Mouse (Mus musculus): ENCODE data around the gene 2510039O18Rik. TPM values are rescaled to one million over a fixed set of nuclear protein-coding genes. Genes with fewer than 3 reads are reported as not detected.
A peak's percentile ranks its signal among the peaks of the same experiment; 100 is the strongest.

2510039O18Rik gene
- 15.3 and 17.0 TPM in 2 replicates for polyA plus RNA-seq (2015; fragmentation: Nextera tagmentation; extraction: Ambion mirVana)

DNA sequence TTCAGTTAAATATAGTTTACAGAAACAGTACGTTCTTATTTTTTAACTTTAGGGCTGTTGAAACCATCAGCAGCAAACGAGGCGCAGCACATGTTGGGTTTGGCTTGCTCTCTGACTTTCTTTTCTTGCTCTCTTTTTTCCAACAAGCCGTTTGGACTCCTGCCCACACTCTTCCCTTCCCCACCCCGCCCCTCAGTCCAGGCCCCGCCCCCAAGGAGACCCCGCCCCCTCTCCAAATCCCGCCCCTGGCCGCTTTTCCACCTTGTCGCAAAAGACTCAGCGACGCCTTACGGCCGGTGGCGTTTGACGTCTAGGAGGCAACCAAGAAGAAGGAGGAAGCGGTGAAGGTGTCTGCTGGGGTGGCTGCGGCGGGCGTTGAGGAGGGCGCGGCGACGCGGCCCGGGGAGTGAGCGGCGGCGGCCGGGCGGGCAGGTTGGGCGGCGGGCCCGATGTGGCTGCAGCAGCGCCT lies at the start of gene 2510039O18Rik:
2510039O18Rik (plus strand) TSS at position 320 of the 469 bp plus-strand sequence.
- Histone ChIP-seq H3K9me3 (replicated peaks) (no peaks in the 10 kb centered on the region), H3K36me3 (peaks cover 29% of the 10 kb centered on the region), H3K4me2 (peak within 1 kb of the TSS; percentile 99), H3K9ac (peak within 1 kb of the TSS; percentile 81), H3K4me3 (replicated peaks) (peak within 1 kb of the TSS; percentile 94), H3K27me3 (no peaks in the 10 kb centered on the region), H3K4me1 (peaks cover 63% of the 10 kb centered on the region), H3K27ac (peak within 1 kb of the TSS; percentile 88)
- WGBS, result under 1% methylated on average over 35 of the region's 35 CpGs
- peak; percentile 66 for ATAC-seq (replicated peaks; ENCODE audit: low FRiP score)

GRCm38 (mm10) chr4:147895815-147896330 lies 44.8 kb upstream of the 2510039O18Rik start:
- ATAC-seq (replicated peaks; ENCODE audit: low FRiP score), result no peak
- H3K27ac ChIP-seq, result no peak overlapping the region
- H3K9ac ChIP-seq, result no peak overlapping the region
- H3K4me2 ChIP-seq, result no peak overlapping the region
- no peaks in the 10 kb centered on the region for H3K4me1 ChIP-seq
- no peak overlapping the region for H3K4me3 ChIP-seq (replicated peaks)
- H3K9me3 ChIP-seq (replicated peaks), result no peaks in the 10 kb centered on the region
- H3K36me3 ChIP-seq, result peaks cover 97% of the 10 kb centered on the region
- 92% methylated on average over 4 of the region's 4 CpGs for WGBS
- H3K27me3 ChIP-seq, result no peaks in the 10 kb centered on the region

DNA sequence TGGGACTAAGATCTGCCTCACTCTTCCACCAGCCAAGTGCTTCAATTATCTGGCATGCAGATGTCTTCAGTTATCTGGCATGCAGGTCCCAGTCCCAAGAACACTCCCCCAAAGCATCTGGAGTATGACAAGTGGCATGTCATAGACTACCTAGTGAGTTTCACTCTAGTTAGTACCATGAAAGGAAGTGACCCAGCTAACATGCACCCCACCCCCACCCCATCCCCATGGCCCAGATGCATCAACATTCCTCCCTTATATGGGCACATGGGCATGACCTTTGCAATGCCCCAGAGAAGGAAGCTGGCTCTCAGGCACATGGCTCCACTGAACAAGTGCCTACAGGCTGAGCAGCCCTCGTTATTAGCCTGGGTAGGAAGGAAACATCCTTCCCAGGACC lies 44.3 kb upstream of the 2510039O18Rik start:
- 68% methylated on average over 1 of the region's 1 CpGs for WGBS
- Histone ChIP-seq H3K36me3 (peaks cover 91% of the 10 kb centered on the region), H3K9ac (no peak overlapping the region), H3K4me1 (no peaks in the 10 kb centered on the region), H3K27me3 (no peaks in the 10 kb centered on the region), H3K27ac (no peak overlapping the region), H3K9me3 (replicated peaks) (no peaks in the 10 kb centered on the region), H3K4me2 (no peak overlapping the region), H3K4me3 (replicated peaks) (no peak overlapping the region)
- ATAC-seq (replicated peaks; ENCODE audit: low FRiP score), result no peak

GRCm38 (mm10) chr4:147897348-147897747 lies 43.3 kb upstream of the 2510039O18Rik start:
- Histone ChIP-seq H3K4me3 (replicated peaks) (no peak overlapping the region), H3K4me2 (no peak overlapping the region), H3K27ac (no peak overlapping the region), H3K27me3 (no peaks in the 10 kb centered on the region), H3K9ac (no peak overlapping the region), H3K9me3 (replicated peaks) (no peaks in the 10 kb centered on the region), H3K4me1 (no peaks in the 10 kb centered on the region), H3K36me3 (peaks cover 91% of the 10 kb centered on the region)
- WGBS, result 84% methylated on average over 3 of the region's 3 CpGs
- ATAC-seq (replicated peaks; ENCODE audit: low FRiP score), result no peak

DNA sequence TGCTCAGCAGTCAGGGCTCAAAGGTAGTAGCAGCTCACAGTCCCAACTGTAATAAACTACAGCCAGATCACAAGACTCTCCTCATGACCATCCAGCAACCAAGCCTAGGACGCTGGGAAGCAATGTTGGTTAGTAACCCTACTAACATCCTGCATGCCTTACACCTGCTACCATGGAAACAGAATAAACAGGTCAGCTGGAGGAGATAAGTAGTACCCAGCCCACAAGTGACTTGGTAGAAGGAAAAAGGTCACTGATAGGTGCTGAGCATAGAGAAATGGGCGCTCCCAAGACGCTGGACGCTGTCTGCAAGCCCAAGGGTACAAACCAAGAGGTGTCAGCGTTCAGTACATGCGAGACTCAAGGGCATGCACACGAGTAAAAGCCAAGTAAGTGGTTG lies 40.2 kb upstream of the 2510039O18Rik start:
- WGBS, result 90% methylated on average over 7 of the region's 7 CpGs
- no peak for ATAC-seq (replicated peaks; ENCODE audit: low FRiP score)

DNA sequence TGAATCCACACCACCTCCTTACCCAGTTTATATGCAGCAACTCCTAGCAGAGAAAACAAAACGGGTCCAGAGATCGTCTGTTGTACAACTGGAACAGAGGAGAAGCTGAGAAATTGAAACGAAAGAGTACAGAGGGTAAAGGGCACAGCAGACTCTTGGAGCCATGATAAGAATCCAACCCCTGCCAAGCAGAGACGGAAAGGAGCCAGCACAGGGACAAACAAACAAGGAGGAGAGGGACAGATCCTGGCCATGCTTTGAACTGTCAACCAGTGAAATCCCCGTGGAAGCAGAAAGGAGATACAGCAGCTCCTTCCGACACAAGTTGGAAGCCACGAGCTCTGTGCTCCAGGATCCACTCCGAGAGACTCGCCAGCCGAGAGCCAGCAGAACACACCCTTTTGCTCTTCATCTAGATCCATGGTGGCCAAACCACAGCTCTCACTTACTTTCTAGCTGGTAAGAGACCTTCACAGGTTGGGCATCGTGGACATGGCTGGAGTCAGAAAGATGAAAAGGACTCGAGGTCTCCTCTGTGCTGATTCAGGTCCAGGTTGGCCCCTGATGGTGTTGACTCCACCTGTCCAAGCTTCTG lies 37.7 kb upstream of the 2510039O18Rik start:
- Histone ChIP-seq H3K36me3 (peaks cover 46% of the 10 kb centered on the region), H3K4me1 (peaks cover 13% of the 10 kb centered on the region), H3K9me3 (replicated peaks) (no peaks in the 10 kb centered on the region), H3K4me3 (replicated peaks) (no peak overlapping the region), H3K27me3 (no peaks in the 10 kb centered on the region), H3K4me2 (no peak overlapping the region), H3K9ac (no peak overlapping the region), H3K27ac (no peak overlapping the region)
- no peak for ATAC-seq (replicated peaks; ENCODE audit: low FRiP score)
- WGBS, result 91% methylated on average over 12 of the region's 12 CpGs

More for the DNA sequence above, 40.2 kb upstream of the 2510039O18Rik start:
- H3K4me3 ChIP-seq (replicated peaks), result no peak overlapping the region
- H3K36me3 ChIP-seq, result peaks cover 71% of the 10 kb centered on the region
- no peak overlapping the region for H3K9ac ChIP-seq
- no peaks in the 10 kb centered on the region for H3K9me3 ChIP-seq (replicated peaks)
- H3K4me1 ChIP-seq, result peaks cover 13% of the 10 kb centered on the region
- H3K4me2 ChIP-seq, result no peak overlapping the region
- no peak overlapping the region for H3K27ac ChIP-seq
- no peaks in the 10 kb centered on the region for H3K27me3 ChIP-seq

GRCm38 (mm10) chr4:147903601-147904000 lies 37.1 kb upstream of the 2510039O18Rik start:
- H3K27ac ChIP-seq, result no peak overlapping the region
- H3K36me3 ChIP-seq, result peaks cover 40% of the 10 kb centered on the region
- peak overlapping the region; percentile 89 for H3K9ac ChIP-seq
- ATAC-seq (replicated peaks; ENCODE audit: low FRiP score), result no peak
- 72% methylated on average over 3 of the region's 3 CpGs for WGBS
- H3K27me3 ChIP-seq, result no peaks in the 10 kb centered on the region
- H3K4me2 ChIP-seq, result peak overlapping the region; percentile 78
- no peaks in the 10 kb centered on the region for H3K9me3 ChIP-seq (replicated peaks)
- peak overlapping the region; percentile 97 for H3K4me3 ChIP-seq (replicated peaks)
- H3K4me1 ChIP-seq, result peaks cover 13% of the 10 kb centered on the region

DNA sequence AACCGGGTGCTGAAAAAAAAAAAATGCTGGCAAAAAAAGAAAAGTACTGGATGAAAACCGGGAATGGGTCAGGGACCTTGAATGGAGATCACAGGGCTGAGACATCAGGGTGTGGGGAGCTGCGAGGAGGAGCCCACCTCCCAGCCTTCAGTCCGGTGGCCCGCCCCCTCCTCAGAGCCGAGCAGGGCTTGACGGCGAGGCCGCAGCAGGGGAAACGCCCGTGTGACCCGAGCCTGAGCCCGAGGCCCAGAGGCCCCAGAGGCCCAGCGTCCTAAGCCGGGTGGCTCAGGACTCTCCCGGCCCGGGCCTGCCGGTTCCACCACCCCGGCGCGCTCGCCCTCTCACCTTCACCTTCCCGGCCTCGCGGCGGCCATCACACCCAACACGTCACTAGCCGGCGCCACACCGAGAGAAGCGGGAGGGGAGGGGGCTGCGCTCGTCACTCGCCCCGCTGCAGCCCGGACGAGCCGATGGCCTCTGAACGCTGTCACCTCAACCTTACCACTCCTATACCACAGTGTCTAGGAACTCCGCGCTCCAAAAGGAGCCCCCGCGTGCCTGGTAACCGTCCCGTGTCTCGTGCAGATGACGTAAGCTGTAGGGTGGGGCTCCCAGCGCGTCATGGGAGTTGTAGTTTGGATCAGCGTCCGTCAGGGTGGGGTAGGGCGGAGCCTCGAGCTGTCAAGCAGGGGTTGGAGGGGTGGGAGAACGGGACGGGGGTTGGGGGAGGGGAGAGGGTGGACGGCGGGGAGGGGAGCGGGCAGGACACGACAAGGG lies 36.2 kb upstream of the 2510039O18Rik start, which contains the start of gene Mfn2:
Mfn2 (minus strand) TSS at position 392 of the 777 bp plus-strand sequence.
- peak within 1 kb of the TSS; percentile 89 for H3K9ac ChIP-seq
- peaks cover 31% of the 10 kb centered on the region for H3K36me3 ChIP-seq
- peak within 1 kb of the TSS; percentile 78 for H3K4me2 ChIP-seq
- peaks cover 13% of the 10 kb centered on the region for H3K4me1 ChIP-seq
- 1% methylated on average over 54 of the region's 59 CpGs for WGBS
- peak within 1 kb of the TSS; percentile 97 for H3K4me3 ChIP-seq (replicated peaks)
- H3K27ac ChIP-seq, result peak within 1 kb of the TSS; percentile 86
- H3K9me3 ChIP-seq (replicated peaks), result no peaks in the 10 kb centered on the region
- H3K27me3 ChIP-seq, result no peaks in the 10 kb centered on the region
- peak; percentile 94 for ATAC-seq (replicated peaks; ENCODE audit: low FRiP score)

- H3K36me3 ChIP-seq, result peaks cover 29% of the 10 kb centered on the region
- peak overlapping the region; percentile 78 for H3K4me2 ChIP-seq
- no peaks in the 10 kb centered on the region for H3K9me3 ChIP-seq (replicated peaks)
- 2% methylated on average over 8 of the region's 8 CpGs for WGBS
- peak overlapping the region; percentile 97 for H3K4me3 ChIP-seq (replicated peaks)
- peaks cover 13% of the 10 kb centered on the region for H3K4me1 ChIP-seq
- H3K9ac ChIP-seq, result peak overlapping the region; percentile 89; the same call in 1 of the 2 replicates
- peak; percentile 19 for ATAC-seq (replicated peaks; ENCODE audit: low FRiP score)
- no peaks in the 10 kb centered on the region for H3K27me3 ChIP-seq
- no peak overlapping the region for H3K27ac ChIP-seq
Measured at GRCm38 (mm10) chr4:147905090-147905659, 35.5 kb upstream of the 2510039O18Rik start.

GRCm38 (mm10) chr4:147906230-147906629 lies 34.5 kb upstream of the 2510039O18Rik start:
- Histone ChIP-seq H3K36me3 (peaks cover 30% of the 10 kb centered on the region), H3K27me3 (no peaks in the 10 kb centered on the region), H3K4me2 (no peak overlapping the region), H3K9ac (no peak overlapping the region), H3K4me1 (peaks cover 13% of the 10 kb centered on the region), H3K4me3 (replicated peaks) (no peak overlapping the region), H3K9me3 (replicated peaks) (no peaks in the 10 kb centered on the region), H3K27ac (no peak overlapping the region)
- no peak for ATAC-seq (replicated peaks; ENCODE audit: low FRiP score)
- 84% methylated on average over 5 of the region's 5 CpGs for WGBS

DNA sequence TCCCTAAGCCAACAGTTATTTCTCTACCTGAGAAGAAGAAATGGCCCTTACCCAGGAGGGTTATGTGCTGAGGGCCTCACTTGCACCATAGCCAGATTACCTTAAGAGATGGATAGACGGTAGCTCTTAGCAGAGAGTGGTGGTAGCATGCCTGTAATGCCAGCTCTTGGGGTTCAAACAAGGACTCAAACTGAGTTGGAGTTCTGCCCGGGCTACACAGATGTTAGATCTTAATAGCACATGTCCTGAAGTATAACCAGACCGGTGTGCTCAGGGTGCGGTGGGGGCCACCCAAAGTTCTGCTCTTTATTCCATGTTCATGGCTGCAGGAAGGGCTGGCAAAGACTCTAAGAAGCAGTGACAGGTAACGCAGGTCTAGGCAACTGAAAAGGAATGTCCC lies 31.2 kb upstream of the 2510039O18Rik start:
- 89% methylated on average over 5 of the region's 5 CpGs for WGBS
- no peak overlapping the region for H3K27ac ChIP-seq
- H3K9ac ChIP-seq, result no peak overlapping the region
- no peak overlapping the region for H3K4me3 ChIP-seq (replicated peaks)
- no peaks in the 10 kb centered on the region for H3K27me3 ChIP-seq
- no peak for ATAC-seq (replicated peaks; ENCODE audit: low FRiP score)
- H3K36me3 ChIP-seq, result peaks cover 31% of the 10 kb centered on the region
- H3K4me2 ChIP-seq, result no peak overlapping the region
- H3K9me3 ChIP-seq (replicated peaks), result no peaks in the 10 kb centered on the region
- H3K4me1 ChIP-seq, result peaks cover 5% of the 10 kb centered on the region
